Mouse (Mus musculus) embryonic facial prominence, embryonic 13.5 days (tissue): ENCODE data around the gene Olfr103. TPM values are rescaled to one million over a fixed set of nuclear protein-coding genes. Genes with fewer than 3 reads are reported as not detected.

Experiments used
- ATAC-seq: fragments of 200-750 bp; cut with Nextera tagmentation; 2 replicates; pipeline ENCODE4 v1.8.0; 2017; ENCODE audit warnings: low read depth; ENCODE audit not compliant: insufficient number of reproducible peaks, insufficient read depth, low FRiP score, low TSS enrichment
- H3K27ac ChIP-seq: fragments of 300-500 bp; sonication (generic); 2 replicates; pipeline ENCODE4 v1.5.1; 2015; ENCODE audit warnings: moderate library complexity, mild to moderate bottlenecking, inconsistent platforms
- H3K27me3 ChIP-seq: fragments of 300-500 bp; sonication (generic); 2 replicates; pipeline ENCODE4 v1.6.1; 2015; ENCODE audit warnings: mild to moderate bottlenecking, inconsistent platforms
- H3K36me3 ChIP-seq: fragments of 300-500 bp; sonication (generic); 2 replicates; pipeline ENCODE4 v1.6.1; 2015; ENCODE audit warnings: mild to moderate bottlenecking, inconsistent platforms
- H3K4me1 ChIP-seq: fragments of 300-500 bp; sonication (generic); 2 replicates; pipeline ENCODE4 v1.6.1; 2015; ENCODE audit warnings: inconsistent platforms
- H3K4me2 ChIP-seq: fragments of 300-500 bp; sonication (generic); 2 replicates; pipeline ENCODE4 v1.6.1; 2015; ENCODE audit warnings: moderate library complexity, mild to moderate bottlenecking, inconsistent platforms
- H3K4me3 ChIP-seq: fragments of 300-500 bp; sonication (generic); 2 replicates; pipeline ENCODE4 v1.5.1; 2015; ENCODE audit warnings: mild to moderate bottlenecking, inconsistent platforms
- H3K9ac ChIP-seq: fragments of 300-500 bp; sonication (generic); 2 replicates; pipeline ENCODE4 v1.6.1; 2015; ENCODE audit warnings: mild to moderate bottlenecking, inconsistent platforms
- H3K9me3 ChIP-seq: fragments of 300-500 bp; sonication (generic); 2 replicates; pipeline ENCODE4 v1.6.1; 2016; ENCODE audit warnings: inconsistent platforms
- WGBS: fragments of 180-500 bp; shearing (Covaris S2); methylation state at CpG from one replicate; pipeline ENCODE4 v1.1.7; 2015; ENCODE audit warnings: mixed read lengths; 5-methylcytosine and 5-hydroxymethylcytosine counted together
- polyA plus RNA-seq: library from polyadenylated mRNA; unstranded; fragments of >200 nt; fragmentation: Nextera tagmentation; extraction: Ambion mirVana; gene quantifications from 2 replicates; pipeline ENCODE4 v1.2.1, GENCODE M21; 2015

Olfr103 gene
- polyA plus RNA-seq: not detected in 2 replicates

DNA sequence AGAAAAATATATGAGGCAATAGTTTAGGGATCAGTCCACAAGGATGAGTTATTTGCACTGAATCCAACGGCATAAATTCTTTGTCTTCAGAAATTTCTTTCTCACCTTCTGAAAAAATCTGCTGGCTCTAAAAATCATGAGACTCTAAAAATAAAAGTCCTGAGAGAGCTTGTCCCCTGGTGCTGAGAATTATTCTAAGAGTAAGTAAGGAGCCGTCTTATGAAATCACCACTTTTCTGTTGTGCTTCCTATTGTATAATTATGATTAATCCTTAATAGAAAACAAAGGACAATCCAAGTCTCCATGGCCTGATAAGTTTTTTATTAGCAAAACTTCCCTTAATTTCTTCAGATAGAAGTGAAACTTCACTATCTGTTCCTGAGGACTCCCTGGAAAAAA is at the start of gene Olfr103:
Gene Olfr103, minus strand, starts transcription at position 101 of the 400 bp plus-strand sequence.
- Histone ChIP-seq H3K9ac (no peak within 1 kb of the TSS), H3K27ac (no peak within 1 kb of the TSS), H3K4me2 (no peak within 1 kb of the TSS), H3K4me3 (no peak within 1 kb of the TSS), H3K36me3 (no peaks in the 10 kb centered on the region), H3K4me1 (no peaks in the 10 kb centered on the region), H3K27me3 (no peaks in the 10 kb centered on the region), H3K9me3 (no peaks in the 10 kb centered on the region)
- ATAC-seq: no peak
- 90% methylated on average over 2 of the region's 2 CpGs for WGBS

DNA sequence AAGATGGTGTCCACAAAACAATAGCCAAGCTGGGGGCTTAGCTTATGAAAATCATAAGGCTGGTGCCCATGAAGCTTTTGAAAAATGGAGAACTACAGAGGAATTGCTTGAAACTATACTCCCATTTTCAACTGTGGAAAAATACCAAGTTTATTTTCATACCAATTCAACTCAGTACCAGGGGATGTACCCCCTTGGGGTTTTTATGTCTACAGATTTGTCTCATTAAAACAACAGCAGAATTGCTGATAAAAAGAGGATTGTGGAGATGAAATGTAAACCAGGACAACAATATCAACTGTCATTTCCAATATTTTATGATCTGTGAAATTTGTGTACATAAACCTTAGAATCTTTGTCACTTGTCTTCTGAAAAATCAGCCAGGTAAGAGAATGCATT is 39.2 kb upstream of the Olfr103 start, which contains the start of gene Olfr105-ps:
Gene Olfr105-ps, plus strand, starts transcription at position 301 of the 400 bp plus-strand sequence.
- no peak within 1 kb of the TSS for H3K4me3 ChIP-seq
- H3K9ac ChIP-seq: no peak within 1 kb of the TSS
- H3K27ac ChIP-seq: no peak within 1 kb of the TSS
- no peaks in the 10 kb centered on the region for H3K27me3 ChIP-seq
- H3K9me3 ChIP-seq: no peaks in the 10 kb centered on the region
- no peaks in the 10 kb centered on the region for H3K36me3 ChIP-seq
- no peak for ATAC-seq
- no peak within 1 kb of the TSS for H3K4me2 ChIP-seq
- no peaks in the 10 kb centered on the region for H3K4me1 ChIP-seq

DNA sequence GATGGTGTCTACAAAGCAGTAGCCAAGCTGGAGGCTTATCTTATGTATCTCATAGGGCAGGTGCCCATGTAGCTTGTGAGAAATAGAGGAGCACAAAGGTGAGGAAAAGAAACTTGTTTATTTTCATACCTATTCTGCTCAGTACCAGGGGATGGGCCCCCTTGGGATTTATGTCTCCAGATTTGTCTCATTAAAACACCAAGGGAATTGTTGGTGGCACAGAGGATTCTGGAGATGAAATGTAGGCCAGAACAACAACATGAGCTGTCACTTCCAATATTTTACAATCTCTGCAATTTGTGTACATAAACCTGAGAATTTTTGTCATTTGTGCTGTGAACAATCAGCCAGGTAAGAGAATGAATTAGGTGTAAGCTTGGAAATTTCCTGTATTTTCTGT is 19.8 kb upstream of the Olfr103 start, which contains the start of gene Olfr104-ps:
Gene Olfr104-ps, plus strand, starts transcription at position 301 of the 400 bp plus-strand sequence.
- no peak within 1 kb of the TSS for H3K9ac ChIP-seq
- no peak within 1 kb of the TSS for H3K4me3 ChIP-seq
- no peaks in the 10 kb centered on the region for H3K27me3 ChIP-seq
- no peaks in the 10 kb centered on the region for H3K9me3 ChIP-seq
- H3K4me2 ChIP-seq: no peak within 1 kb of the TSS
- ATAC-seq: no peak
- H3K4me1 ChIP-seq: no peaks in the 10 kb centered on the region
- H3K27ac ChIP-seq: no peak within 1 kb of the TSS
- no peaks in the 10 kb centered on the region for H3K36me3 ChIP-seq

- no peak for ATAC-seq
- H3K4me2 ChIP-seq: no peak within 1 kb of the TSS
- no peaks in the 10 kb centered on the region for H3K4me1 ChIP-seq
- no peak within 1 kb of the TSS for H3K27ac ChIP-seq
- no peaks in the 10 kb centered on the region for H3K9me3 ChIP-seq
- no peak within 1 kb of the TSS for H3K4me3 ChIP-seq
- no peaks in the 10 kb centered on the region for H3K36me3 ChIP-seq
- H3K27me3 ChIP-seq: no peaks in the 10 kb centered on the region
- no peak within 1 kb of the TSS for H3K9ac ChIP-seq
Measured at GRCm38 (mm10) chr17:37316954-37317353, 22.5 kb downstream of the Olfr103 start, which contains the start of gene Olfr102. Olfr102 (minus strand) TSS chr17:37317054.

DNA sequence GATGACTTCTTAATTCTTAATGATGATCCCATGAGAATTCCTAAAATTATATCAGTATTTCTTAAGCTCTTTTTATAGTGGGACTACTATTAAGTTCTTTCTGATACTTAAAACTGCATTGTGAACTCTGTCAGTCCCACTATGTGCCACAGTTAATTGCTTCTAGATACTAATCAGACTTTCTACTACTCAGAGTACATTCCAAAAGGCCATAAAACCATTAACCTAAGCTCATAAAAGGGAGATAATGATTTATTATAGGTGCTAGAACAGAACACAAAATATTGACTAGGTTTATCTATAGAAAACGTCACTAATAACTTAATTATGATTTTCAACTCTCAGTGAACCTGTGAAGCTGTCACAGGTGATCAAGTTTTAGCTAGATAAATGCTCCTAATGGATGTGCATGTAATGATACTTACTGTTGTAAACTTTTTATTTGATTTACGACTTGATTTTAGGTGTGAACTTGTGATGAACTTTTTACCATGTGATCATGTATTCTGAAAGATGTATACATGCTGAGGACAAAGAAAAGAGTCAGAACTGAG is 29.3 kb downstream of the Olfr103 start:
- Histone ChIP-seq H3K9ac (no peak overlapping the region), H3K9me3 (no peaks in the 10 kb centered on the region), H3K36me3 (no peaks in the 10 kb centered on the region), H3K4me1 (no peaks in the 10 kb centered on the region), H3K4me2 (no peak overlapping the region), H3K27ac (no peak overlapping the region), H3K27me3 (no peaks in the 10 kb centered on the region), H3K4me3 (no peak overlapping the region)
- ATAC-seq: no peak
- 52% methylated on average over 2 of the region's 2 CpGs for WGBS

- no peak overlapping the region for H3K4me2 ChIP-seq
- no peak overlapping the region for H3K9ac ChIP-seq
- no peak for ATAC-seq
- no peaks in the 10 kb centered on the region for H3K36me3 ChIP-seq
- no peak overlapping the region for H3K27ac ChIP-seq
- H3K9me3 ChIP-seq: no peaks in the 10 kb centered on the region
- no peaks in the 10 kb centered on the region for H3K27me3 ChIP-seq
- H3K4me3 ChIP-seq: no peak overlapping the region
- WGBS: 38% methylated on average over 4 of the region's 4 CpGs
- no peaks in the 10 kb centered on the region for H3K4me1 ChIP-seq
Measured at GRCm38 (mm10) chr17:37308483-37308882, 31.0 kb downstream of the Olfr103 start.

DNA sequence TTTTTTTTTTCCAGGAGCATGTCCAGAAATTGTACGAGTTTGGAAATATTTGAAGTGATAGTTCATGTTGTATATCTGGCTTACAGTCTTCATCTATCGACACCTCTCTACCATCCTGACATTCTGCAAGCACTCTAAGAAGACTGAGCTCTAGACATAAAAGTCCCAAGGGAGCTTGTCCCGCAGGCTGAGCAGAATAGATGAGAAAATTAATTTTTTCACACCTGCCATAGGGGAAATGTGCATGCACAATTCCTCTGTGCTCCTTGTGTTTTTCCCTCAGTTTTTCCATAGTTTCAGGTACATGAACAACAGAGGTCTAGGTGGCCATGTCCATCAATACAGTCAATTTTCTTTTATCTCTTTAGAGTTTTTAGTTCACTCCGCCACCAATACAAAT is 35.3 kb downstream of the Olfr103 start, which contains the start of gene Olfr101:
Gene Olfr101, minus strand, starts transcription at position 101 of the 400 bp plus-strand sequence.
- no peak for ATAC-seq

More for the DNA sequence above, 35.3 kb downstream of the Olfr103 start, which contains the start of gene Olfr101:
- Histone ChIP-seq H3K27me3 (no peaks in the 10 kb centered on the region), H3K4me1 (no peaks in the 10 kb centered on the region), H3K36me3 (no peaks in the 10 kb centered on the region), H3K9me3 (no peaks in the 10 kb centered on the region), H3K4me3 (no peak within 1 kb of the TSS), H3K27ac (no peak within 1 kb of the TSS), H3K4me2 (no peak within 1 kb of the TSS), H3K9ac (no peak within 1 kb of the TSS)
- 77% methylated on average over 4 of the region's 4 CpGs for WGBS

Other genes with a start within 250 kb of the Olfr103 start
- gene Olfr91, start 241.4 kb downstream of the Olfr103 start, polyA plus RNA-seq: not detected in 2 replicates
- gene Olfr92, start 219.6 kb downstream of the Olfr103 start, polyA plus RNA-seq: not detected in 2 replicates
- not detected in 2 replicates for gene Olfr93, start 178.2 kb downstream of the Olfr103 start, polyA plus RNA-seq
- not detected in 2 replicates for gene Ubd, start 145.8 kb downstream of the Olfr103 start, polyA plus RNA-seq
- gene Olfr94, start 138.7 kb downstream of the Olfr103 start, polyA plus RNA-seq: not detected in 2 replicates
- gene Olfr95, start 126.6 kb downstream of the Olfr103 start, polyA plus RNA-seq: not detected in 2 replicates
- not detected in 2 replicates for gene Olfr96, start 119.6 kb downstream of the Olfr103 start, polyA plus RNA-seq
- gene Olfr97, start 102.4 kb downstream of the Olfr103 start, polyA plus RNA-seq: not detected in 2 replicates
- not detected in 2 replicates for gene Olfr98, start 75.9 kb downstream of the Olfr103 start, polyA plus RNA-seq
- gene H2-M3, start 69.5 kb downstream of the Olfr103 start, polyA plus RNA-seq: 0.94 and 1.4 TPM in 2 replicates
- not detected in 2 replicates for gene Olfr99, start 56.2 kb downstream of the Olfr103 start, polyA plus RNA-seq
- not detected in 2 replicates for gene Olfr101, start 35.4 kb downstream of the Olfr103 start, polyA plus RNA-seq
- gene Olfr102, start 22.6 kb downstream of the Olfr103 start, polyA plus RNA-seq: not detected in 2 replicates
- not detected in 2 replicates for gene Olfr104-ps, start 19.9 kb upstream of the Olfr103 start, polyA plus RNA-seq
- gene Olfr105-ps, start 39.3 kb upstream of the Olfr103 start, polyA plus RNA-seq: not detected in 2 replicates
- not detected in 2 replicates for gene Olfr106-ps, start 50.7 kb upstream of the Olfr103 start, polyA plus RNA-seq
- gene Olfr107, start 59.5 kb upstream of the Olfr103 start, polyA plus RNA-seq: not detected in 2 replicates
- not detected in 2 replicates for gene Olfr108, start 105.8 kb upstream of the Olfr103 start, polyA plus RNA-seq
- not detected in 2 replicates for gene Olfr109, start 119.2 kb upstream of the Olfr103 start, polyA plus RNA-seq
- not detected in 2 replicates for gene H2-M2, start 143.9 kb upstream of the Olfr103 start, polyA plus RNA-seq
- not detected in 2 replicates for gene Olfr110, start 152.8 kb upstream of the Olfr103 start, polyA plus RNA-seq
- gene Olfr111, start 168.3 kb upstream of the Olfr103 start, polyA plus RNA-seq: not detected in 2 replicates
- 0.20 TPM in 1 of 2 replicates, not detected in the other for gene Olfr112, start 229.8 kb upstream of the Olfr103 start, polyA plus RNA-seq
- not detected in 2 replicates for gene Olfr113, start 238.0 kb upstream of the Olfr103 start, polyA plus RNA-seq